Mouse (Mus musculus) lung, embryonic 14.5 days (tissue): ENCODE results near the gene Vcpkmt. TPM values are rescaled to one million over a fixed set of nuclear protein-coding genes. Genes with fewer than 3 reads are reported as not detected.
"Not testable (repeated sequence)": the region's sequence is repeated elsewhere in the genome, so short reads cannot be mapped to it uniquely, and the experiment has no call there.

Experiments used
- ATAC-seq: fragments of 200-750 bp; cut with Nextera tagmentation; 2 replicates; pipeline ENCODE4 v1.8.0; 2017; ENCODE audit warnings: mild to moderate bottlenecking, moderate TSS enrichment, moderate library complexity; ENCODE audit not compliant: insufficient read depth
- DNase-seq: peaks from one replicate; pipeline ENCODE4 v3.0.0-alpha.2; 2015
- H3K27ac ChIP-seq: fragments of 300-500 bp; sonication (generic); 2 replicates; pipeline ENCODE4 v1.5.1; 2014; ENCODE audit warnings: low read depth, mild to moderate bottlenecking, moderate library complexity
- H3K27me3 ChIP-seq: fragments of 300-500 bp; sonication (generic); 2 replicates; pipeline ENCODE4 v1.6.1; 2014; ENCODE audit warnings: low read length, control low read depth; ENCODE audit not compliant: insufficient read depth
- H3K36me3 ChIP-seq: fragments of 300-500 bp; sonication (generic); 2 replicates; pipeline ENCODE4 v1.6.1; 2014; ENCODE audit warnings: control low read depth; ENCODE audit not compliant: insufficient read depth
- H3K4me1 ChIP-seq: fragments of 300-500 bp; sonication (generic); 2 replicates; pipeline ENCODE4 v1.6.1; 2014; ENCODE audit warnings: antibody characterized with exemption, control low read depth; ENCODE audit not compliant: insufficient read depth
- H3K4me2 ChIP-seq: fragments of 300-500 bp; sonication (generic); 2 replicates; pipeline ENCODE4 v1.6.1; 2014; ENCODE audit warnings: mild to moderate bottlenecking
- H3K4me3 ChIP-seq: fragments of 300-500 bp; sonication (generic); 2 replicates; pipeline ENCODE4 v1.5.1; 2014; ENCODE audit warnings: low read depth, low read length
- H3K9ac ChIP-seq: fragments of 300-500 bp; sonication (generic); 2 replicates; pipeline ENCODE4 v1.6.1; 2014
- H3K9me3 ChIP-seq: fragments of 300-500 bp; sonication (generic); 2 replicates; pipeline ENCODE4 v1.6.1; 2016; ENCODE audit warnings: low read depth, low read length, control low read depth
- CTCF ChIP-seq: IDR thresholded peaks from 2 replicates; pipeline ENCODE4 v1.5.1; 2016; ENCODE audit warnings: antibody characterized with exemption, low read depth
- WGBS: fragments of 180-500 bp; shearing (Covaris S2); extraction: QIAGEN DNeasy Blood & Tissue Kit; methylation state at CpG from one replicate; pipeline ENCODE4 v1.1.7; 2014; 5-methylcytosine and 5-hydroxymethylcytosine counted together
- polyA plus RNA-seq: library from polyadenylated mRNA; unstranded; fragments of >200 nt; fragmentation: Nextera tagmentation; extraction: Ambion mirVana; gene quantifications from 2 replicates; pipeline ENCODE4 v1.2.1, GENCODE M21; 2014

Vcpkmt gene
- polyA plus RNA-seq, 1 experiment from 2014 or later, result 26.5 TPM

DNA sequence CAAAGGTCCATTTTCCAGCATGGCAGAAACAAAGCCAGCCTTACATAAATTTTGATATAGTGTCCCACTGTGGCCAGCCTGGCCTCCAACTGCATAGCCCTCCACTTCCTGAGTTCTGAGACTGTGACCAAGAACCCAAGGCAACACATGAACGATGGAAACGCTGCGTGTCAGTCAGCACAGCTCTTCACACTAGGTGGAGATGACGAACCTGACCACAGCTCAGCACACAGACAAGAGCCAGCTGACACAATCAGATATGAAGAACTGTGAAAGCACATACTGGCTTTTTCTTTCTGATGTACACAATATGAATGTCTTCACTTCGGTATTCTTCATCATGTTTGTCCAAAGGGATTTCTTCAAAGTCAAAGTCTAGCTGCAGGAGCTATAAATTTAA, 3.2 kb downstream of the Vcpkmt start:
- TF ChIP-seq CTCF, result no peak
- Histone ChIP-seq H3K36me3 (peaks cover 49% of the 10 kb centered on the region), H3K4me1 (no peaks in the 10 kb centered on the region), H3K4me3 (no peak overlapping the region), H3K9ac (no peak overlapping the region), H3K4me2 (no peak overlapping the region), H3K9me3 (no peaks in the 10 kb centered on the region), H3K27ac (no peak overlapping the region), H3K27me3 (no peaks in the 10 kb centered on the region)
- no peak for ATAC-seq
- no peak for DNase-seq
- 88% methylated on average over 5 of the region's 5 CpGs for WGBS

DNA sequence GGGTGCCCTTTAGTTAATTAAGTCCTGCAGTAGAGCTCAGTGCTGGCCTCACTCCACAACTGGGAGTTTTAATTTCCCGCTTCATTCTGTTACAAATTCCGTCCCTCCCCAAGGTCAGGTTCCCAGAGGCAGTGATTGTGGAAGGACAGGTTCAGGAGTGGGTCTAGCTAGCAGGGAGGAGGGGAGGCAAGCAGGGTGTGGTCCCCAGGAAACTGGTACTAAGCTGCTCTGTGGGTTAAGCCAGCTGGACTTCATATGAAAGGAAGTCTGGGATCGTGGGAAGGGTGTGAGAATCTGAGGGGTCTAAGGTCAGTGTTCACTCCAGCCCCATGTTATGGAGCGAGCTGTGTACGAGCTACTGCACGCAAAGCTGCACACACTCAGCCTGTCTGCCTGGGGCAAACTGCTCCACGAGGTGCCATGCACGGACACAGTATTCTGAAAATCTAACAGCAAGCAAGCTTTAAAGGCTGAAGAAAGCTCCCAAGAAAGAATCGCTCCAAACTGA, 6.7 kb downstream of the Vcpkmt start:
- Histone ChIP-seq H3K36me3 (peaks cover 43% of the 10 kb centered on the region), H3K4me2 (no peak overlapping the region), H3K27ac (no peak overlapping the region), H3K4me3 (no peak overlapping the region), H3K27me3 (no peaks in the 10 kb centered on the region), H3K9ac (no peak overlapping the region), H3K4me1 (no peaks in the 10 kb centered on the region), H3K9me3 (no peaks in the 10 kb centered on the region)
- DNase-seq, result no peak
- ATAC-seq, result no peak
- no peak for TF ChIP-seq CTCF
- 78% methylated on average over 9 of the region's 9 CpGs for WGBS

DNA sequence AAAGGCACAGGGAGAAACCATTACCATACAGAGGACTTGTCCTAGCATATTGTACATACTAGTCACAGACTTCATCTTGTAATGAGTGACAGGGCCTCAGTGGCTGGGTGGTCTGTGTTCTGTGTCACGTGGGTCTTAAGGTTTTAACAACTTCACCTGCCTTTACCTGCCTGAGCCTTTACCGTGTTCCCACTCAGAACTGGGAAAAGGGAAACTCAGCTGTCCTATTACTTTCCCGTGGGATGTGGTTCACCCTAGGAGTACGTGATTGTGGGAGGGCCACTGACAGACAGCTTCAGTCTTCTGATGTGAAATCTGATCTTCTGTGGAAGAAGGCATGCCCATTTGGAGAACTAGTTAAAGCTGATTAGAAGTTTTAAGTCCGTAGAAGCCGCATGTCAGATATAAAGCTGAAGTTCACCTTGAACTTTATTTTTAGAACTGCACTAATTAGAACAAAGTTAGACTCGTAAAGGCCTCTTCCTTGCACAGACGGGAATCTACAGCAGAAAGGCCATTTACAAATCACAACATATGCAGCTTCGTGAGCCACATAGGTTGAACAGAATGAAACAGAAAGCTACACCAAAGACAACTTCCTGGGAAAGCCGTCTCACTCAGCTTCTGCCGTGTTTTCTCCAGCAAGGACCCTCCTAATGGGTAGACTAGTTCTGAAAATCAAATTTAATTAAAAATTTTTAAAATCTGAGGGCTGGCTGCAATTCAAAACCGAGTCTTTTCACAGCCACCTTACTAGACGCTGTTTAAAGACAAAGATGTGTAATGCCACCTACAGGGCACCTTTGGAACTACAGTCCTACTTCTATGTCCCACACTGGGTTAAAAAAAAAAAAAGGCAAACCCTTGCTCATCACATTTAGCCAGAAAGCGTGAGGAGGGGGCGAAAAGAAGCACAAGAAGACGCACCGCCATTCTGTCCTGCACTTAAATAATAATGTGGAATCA, 8.6 kb downstream of the Vcpkmt start:
- Histone ChIP-seq H3K4me3 (peak overlapping the region; percentile 28), H3K27me3 (no peaks in the 10 kb centered on the region), H3K9me3 (no peaks in the 10 kb centered on the region), H3K27ac (no peak overlapping the region), H3K4me1 (no peaks in the 10 kb centered on the region), H3K9ac (peak overlapping the region; percentile 41), H3K36me3 (peaks cover 32% of the 10 kb centered on the region), H3K4me2 (peak overlapping the region; percentile 63)
- peak; percentile 36; the same call in 1 of the 2 replicates for ATAC-seq
- 21% methylated on average over 17 of the region's 17 CpGs for WGBS
- DNase-seq, result peak; percentile 97
- TF ChIP-seq CTCF, result peak; percentile 81

DNA sequence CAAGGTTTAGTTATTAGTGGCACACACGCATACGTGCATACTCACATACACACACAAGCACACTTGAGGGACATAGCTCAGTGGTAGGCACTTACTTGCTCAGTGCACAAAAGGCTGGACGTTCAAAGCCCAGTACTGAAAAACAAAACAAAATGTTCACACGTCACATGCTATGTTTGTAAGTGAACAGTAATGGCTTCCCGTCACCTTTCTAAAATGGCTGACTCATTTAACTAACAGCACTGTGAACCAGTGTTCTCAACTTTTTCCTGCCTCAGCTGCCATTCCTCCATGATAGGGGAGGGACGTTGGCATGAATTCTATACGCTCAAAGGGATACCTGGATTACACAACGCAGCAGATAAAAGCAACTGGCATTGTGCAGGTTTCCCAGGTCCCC, 9.6 kb downstream of the Vcpkmt start:
- Histone ChIP-seq H3K9ac (no peak overlapping the region), H3K4me3 (no peak overlapping the region), H3K4me2 (no peak overlapping the region), H3K9me3 (no peaks in the 10 kb centered on the region), H3K36me3 (peaks cover 22% of the 10 kb centered on the region), H3K4me1 (no peaks in the 10 kb centered on the region), H3K27ac (no peak overlapping the region), H3K27me3 (no peaks in the 10 kb centered on the region)
- no peak for ATAC-seq
- no peak for DNase-seq
- WGBS, result 82% methylated on average over 8 of the region's 8 CpGs
- no peak for TF ChIP-seq CTCF

DNA sequence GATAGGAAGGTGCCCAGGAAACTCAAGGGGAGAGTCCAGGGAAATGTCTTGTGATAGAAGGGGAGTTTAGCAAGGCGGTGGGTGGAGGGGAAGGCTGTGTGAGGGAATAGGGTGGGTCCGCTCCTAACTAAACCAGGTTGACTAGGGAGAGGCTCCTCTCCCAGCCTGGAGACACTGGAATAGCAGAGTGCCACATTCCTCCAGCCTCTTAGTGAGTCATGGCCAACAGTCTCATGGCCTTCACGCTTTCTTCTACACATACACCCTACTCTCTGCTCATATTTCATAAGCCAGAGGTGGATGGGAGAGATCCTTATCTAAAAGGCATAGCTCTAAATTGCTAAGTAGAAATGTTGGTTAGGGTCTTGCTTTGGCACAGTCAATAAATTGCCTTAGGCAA, 12.9 kb downstream of the Vcpkmt start:
- WGBS, result 89% methylated on average over 3 of the region's 3 CpGs
- DNase-seq (no peak), ATAC-seq (no peak)
- Histone ChIP-seq H3K4me2 (no peak overlapping the region), H3K4me3 (no peak overlapping the region), H3K9me3 (no peaks in the 10 kb centered on the region), H3K27ac (no peak overlapping the region), H3K36me3 (no peaks in the 10 kb centered on the region), H3K9ac (no peak overlapping the region), H3K4me1 (no peaks in the 10 kb centered on the region), H3K27me3 (no peaks in the 10 kb centered on the region)
- no peak for TF ChIP-seq CTCF

DNA sequence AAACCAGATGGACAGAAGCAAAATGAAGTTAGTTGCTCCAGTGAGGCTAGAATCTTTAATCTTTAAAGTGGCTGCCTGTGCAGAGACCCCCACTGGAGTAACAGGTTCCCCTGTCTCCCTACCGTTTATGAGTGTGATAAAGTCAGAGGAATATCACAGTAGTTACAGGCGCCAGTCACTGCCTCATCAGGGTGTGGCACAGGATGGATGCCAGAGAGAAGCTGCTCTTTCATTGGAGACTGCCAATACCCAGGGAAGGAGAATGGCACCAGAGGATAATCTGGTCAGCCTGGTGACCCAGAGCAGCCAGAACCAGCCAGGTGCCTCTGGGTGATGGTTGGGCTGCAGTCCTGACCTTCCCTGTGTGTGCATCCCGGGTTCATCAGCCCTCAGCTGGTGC, 14.6 kb downstream of the Vcpkmt start:
- no peak overlapping the region for H3K4me2 ChIP-seq
- no peaks in the 10 kb centered on the region for H3K27me3 ChIP-seq
- ATAC-seq (no peak), DNase-seq (no peak)
- no peak overlapping the region for H3K27ac ChIP-seq
- WGBS, result 60% methylated on average over 3 of the region's 3 CpGs
- no peaks in the 10 kb centered on the region for H3K9me3 ChIP-seq
- H3K4me3 ChIP-seq, result no peak overlapping the region
- H3K4me1 ChIP-seq, result no peaks in the 10 kb centered on the region
- no peak for TF ChIP-seq CTCF
- H3K36me3 ChIP-seq, result no peaks in the 10 kb centered on the region
- H3K9ac ChIP-seq, result no peak overlapping the region

DNA sequence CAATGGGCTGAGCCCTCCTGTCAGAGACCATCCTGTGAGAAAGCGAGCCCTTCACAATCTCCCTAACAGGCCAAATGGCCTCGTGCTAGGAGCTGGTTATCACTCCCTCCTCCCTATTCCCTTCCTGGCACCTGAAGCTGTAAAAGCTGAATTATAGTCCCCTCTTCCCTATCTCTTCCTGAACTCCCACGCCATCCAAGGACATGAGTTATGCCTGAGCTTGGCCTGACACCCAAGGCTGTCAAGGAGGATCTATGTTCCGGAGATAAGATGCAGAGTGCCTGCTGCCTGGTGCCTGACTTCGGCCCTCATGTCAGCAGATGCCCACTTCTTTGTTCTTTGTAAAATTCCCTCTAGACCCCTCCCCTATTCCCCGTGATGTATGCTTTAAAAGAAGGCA, 21.8 kb downstream of the Vcpkmt start:
- ATAC-seq, H3K4me2 ChIP-seq, H3K27ac ChIP-seq, DNase-seq, H3K9ac ChIP-seq, H3K36me3 ChIP-seq, H3K4me1 ChIP-seq, H3K9me3 ChIP-seq, H3K27me3 ChIP-seq, H3K4me3 ChIP-seq: not testable (repeated sequence)
- whole genome bisulfite sequencing, result 68% methylated on average over 6 of the region's 6 CpGs
